Mouse (Mus musculus) cerebellum, adult (tissue): ENCODE results near the gene Grm3.

Experiments used
- ATAC-seq: cut with Nextera tagmentation; 2 replicates; pipeline ENCODE4 v1.9.2; 2017; ENCODE audit warnings: mild to moderate bottlenecking, moderate library complexity, mixed read lengths; ENCODE audit not compliant: insufficient number of reproducible peaks, low FRiP score, low TSS enrichment

Grm3 gene

DNA sequence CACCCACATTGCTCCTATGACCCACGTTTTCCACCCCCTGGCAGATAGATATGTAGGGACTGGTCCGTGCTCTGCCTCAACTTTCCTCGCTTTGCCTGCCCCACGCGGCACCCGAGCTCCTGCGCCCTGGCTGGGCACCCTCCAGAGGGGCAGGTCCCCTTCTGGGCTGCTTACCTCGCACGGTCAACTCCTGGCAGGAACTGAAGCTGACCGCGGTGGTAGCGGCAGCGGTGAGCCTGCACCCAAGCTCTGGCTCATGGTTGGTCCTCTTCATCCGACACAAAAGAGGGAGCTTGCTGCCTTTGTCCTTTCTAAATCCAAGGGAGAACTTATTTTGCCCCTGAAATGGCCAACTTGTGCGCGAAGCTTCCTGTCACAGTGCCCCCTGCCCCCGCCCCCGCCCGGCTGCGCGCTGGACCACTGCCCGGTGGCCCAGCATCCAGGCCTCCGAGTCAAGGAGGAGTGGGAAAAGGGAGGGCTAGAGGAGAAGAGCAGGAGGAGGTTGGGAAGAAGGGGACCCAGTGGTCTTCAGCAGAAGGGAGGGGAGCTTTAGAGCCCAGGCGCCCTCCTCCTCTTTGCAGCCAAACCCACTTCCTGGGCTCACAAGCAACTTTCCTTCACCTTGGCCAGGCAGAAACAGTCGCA is at the start of gene Grm3:
TSS of gene Grm3 (minus strand) at position 215 of the 645 bp plus-strand sequence.
- peak; percentile 38 for ATAC-seq

DNA sequence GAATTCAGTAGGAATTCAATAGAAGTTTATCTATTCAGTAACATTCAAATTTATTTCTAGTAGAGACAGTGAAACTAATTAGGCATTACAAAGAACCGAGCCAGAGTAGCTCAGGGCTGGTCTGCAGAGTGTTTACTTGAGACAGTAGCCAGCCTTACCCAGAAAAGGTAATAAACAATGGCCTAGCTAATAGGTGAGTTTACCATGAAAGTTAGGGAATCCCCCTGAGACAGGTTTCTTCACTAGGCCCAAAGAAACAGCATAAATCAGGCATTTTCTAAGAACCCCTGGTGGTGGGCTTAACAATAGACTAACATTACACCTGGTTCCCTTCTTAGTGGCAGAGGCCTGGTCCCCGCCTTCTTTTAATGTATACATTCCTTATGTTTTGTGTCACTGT is 30.8 kb upstream of the Grm3 start:
- ATAC-seq: no peak

DNA sequence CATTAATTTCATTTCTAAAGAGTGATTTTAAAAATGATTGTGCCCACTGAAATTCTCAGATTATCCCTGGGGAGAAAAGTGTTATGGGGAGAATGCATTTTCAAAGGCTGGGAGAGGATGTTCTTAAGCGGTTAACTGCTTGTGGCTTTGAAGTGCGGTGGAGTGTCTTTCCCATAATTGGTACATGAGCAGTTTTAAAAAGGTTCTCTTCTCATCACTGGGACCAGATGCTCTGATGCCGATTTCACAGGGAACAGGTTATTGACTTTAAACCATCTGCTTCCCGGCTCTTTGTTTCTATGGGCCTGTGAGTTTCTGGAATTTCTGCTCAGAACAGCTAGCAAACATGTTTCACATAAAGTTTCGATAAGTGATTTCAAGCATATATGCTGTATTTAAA is 23.2 kb upstream of the Grm3 start:
- no peak for ATAC-seq

- ATAC-seq: no peak
Measured at GRCm38 (mm10) chr5:9744120-9744519, 19.1 kb upstream of the Grm3 start.

DNA sequence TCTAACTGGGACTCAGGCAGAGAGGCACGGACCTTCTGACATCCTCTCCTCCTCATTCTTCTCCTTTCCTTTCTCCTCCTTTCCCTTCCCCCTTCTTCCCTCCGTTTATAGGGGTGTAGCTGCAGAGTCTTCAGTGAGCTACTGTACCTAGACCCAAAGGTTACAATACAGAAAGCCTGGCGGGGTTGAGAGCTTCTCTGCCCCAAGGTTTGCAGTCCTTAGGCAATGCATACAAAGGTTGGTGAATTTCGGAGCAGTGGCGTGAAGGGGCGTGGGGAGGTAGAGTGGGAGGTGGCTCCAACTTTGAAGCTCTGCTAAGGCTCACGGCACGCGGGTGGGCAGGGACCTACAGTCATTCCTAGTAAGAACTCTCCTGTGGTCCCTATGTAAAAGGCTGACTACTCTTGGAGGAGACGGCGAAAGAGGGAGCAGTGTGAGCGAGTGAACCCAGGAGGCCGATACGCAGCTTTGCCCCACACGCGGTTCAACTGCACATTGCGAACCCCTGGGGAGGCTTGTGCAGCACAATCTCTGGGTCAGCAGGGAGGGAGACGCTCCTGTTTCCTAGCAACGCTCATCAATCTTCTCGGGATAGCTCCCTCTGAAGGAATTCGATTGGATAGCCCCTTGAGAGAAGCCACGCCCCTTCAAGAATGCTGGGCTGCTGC is 765 bp upstream of the Grm3 start:
- peak; percentile 73 for ATAC-seq

GRCm38 (mm10) chr5:9724287-9724955 is 549 bp downstream of the Grm3 start:
- ATAC-seq: 0 out of 2 replicates have a peak, but pooled peaks have one; percentile 19

DNA sequence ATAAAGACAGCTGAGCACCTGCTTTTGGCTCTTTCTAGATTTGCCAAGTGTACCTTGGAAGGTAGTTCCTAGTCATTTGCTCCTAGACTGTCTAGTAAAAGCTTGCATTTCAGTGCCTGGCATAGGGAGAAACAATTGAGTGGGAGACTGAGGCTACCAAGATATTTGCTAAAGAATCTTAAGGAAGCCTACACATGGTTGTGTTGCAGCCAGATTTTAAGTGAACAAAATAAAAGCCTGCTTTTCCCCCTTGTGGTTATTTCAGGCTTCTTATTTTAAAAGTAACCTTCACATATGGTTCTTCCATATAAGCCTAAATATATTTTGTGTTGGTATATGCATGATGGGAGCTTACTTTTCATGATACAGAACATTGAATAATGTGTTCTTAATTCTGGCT is 3.8 kb downstream of the Grm3 start:
- no peak for ATAC-seq

GRCm38 (mm10) chr5:9716295-9716694 is 8.7 kb downstream of the Grm3 start:
- no peak for ATAC-seq

DNA sequence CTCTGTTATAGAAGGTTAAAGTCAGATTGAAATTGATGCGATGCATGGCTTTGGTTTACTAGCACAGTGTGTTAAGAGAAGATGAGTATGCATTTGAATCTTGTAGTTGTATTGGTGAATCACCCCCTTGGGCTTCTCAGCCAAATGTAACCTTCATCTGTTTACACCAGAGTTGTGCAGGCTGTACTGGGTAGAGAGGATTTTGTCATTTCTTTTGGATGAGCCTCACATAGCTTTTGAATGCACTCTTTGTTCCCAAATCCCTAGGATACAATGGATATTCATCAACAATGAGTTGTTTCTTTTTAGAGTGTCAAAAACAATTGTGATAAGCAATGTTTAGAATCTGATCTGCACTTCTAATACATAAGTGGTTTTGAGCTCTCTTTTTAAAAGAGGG is 17.9 kb downstream of the Grm3 start:
- no peak for ATAC-seq

DNA sequence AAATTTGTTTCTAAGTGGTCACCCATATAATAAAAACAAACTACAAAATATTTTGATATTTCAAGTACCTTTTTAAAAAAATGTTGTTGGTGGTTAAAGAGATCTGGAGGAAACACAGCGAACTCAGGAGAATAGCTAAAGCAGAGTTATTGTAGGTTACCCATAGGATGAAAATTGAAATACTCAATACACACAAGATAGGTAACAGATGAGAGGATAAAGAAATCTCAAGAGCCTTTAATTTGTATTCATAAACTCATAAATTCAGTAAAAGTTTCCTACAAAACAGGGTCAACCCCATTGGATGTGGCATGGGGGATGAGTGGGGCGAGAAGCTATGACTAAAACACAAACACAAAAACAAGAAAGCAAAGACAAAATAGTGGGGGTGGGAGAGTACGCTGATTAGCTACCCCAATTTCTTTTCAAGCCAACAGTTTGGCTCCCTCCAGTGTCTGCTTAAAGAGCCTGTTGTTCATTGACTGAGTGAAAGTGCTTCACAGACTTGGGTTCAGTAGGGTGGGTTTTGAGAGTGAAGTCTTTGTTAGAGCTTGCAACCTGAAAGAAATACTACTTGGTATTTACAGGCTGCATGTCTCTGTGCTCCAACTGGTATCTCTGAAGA is 21.5 kb downstream of the Grm3 start:
- no peak for ATAC-seq

- ATAC-seq: no peak
Measured at GRCm38 (mm10) chr5:9702656-9703384, 22.1 kb downstream of the Grm3 start.

GRCm38 (mm10) chr5:9692333-9692732 is 32.6 kb downstream of the Grm3 start:
- ATAC-seq: no peak

- no peak for ATAC-seq
Measured at GRCm38 (mm10) chr5:9690599-9691242, 34.2 kb downstream of the Grm3 start.

GRCm38 (mm10) chr5:9690192-9690591 is 34.8 kb downstream of the Grm3 start:
- no peak for ATAC-seq

DNA sequence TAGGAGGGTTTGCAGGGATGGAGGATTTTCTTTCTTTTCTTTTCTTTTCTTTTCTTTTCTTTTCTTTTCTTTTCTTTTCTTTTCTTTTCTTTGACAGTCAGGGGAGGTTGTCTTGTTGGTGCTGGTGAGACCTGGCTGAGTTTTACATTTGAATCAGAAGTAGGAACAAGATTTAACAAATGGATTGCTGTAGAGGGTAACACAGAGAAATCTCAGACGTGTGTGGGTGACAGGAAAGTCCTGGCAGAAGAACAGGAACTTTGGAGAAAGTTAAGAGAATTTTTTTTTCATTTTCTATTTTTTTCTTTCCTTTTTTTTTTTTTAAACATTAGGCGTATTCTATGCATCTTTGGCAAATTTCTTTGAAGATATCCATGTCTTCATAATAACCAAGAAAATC is 41.8 kb downstream of the Grm3 start:
- ATAC-seq: no peak

DNA sequence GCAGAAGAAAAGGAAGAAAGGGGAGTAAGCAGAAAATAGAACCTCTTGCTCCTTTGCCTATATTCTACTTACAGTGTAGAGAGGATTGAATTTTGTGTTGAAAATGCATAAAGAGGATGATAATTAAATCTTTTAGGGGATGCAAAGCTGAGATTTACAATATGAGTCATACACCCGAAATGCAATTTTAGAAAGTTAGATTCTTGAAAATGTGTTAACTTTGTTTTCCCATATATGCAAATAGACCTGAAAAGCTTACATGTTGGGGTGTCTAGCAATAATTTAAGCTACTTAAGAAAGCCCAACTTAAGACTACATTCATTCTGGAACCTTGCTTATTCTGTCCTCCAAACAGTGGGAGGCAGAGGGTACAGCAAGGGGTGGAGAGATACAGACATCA is 56.0 kb downstream of the Grm3 start:
- ATAC-seq: no peak

DNA sequence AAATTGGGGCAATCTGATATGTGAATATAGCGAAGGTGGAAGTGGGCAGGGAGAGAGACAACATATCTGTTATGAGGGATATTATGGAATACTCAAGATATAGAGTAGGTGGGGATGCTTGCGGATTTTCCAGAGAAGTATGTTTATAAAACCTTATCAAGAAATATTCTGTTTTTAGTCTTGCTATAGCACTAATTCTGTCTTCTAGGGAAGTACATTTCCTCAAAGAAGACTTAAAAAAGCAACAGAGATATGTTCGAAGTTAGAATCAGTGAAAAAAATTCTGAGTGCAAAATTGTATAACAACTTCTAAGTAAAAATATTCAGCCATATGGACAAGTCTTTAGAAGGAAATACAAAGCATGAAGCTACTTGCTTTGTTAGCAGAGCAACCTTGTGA is 61.6 kb downstream of the Grm3 start:
- no peak for ATAC-seq

DNA sequence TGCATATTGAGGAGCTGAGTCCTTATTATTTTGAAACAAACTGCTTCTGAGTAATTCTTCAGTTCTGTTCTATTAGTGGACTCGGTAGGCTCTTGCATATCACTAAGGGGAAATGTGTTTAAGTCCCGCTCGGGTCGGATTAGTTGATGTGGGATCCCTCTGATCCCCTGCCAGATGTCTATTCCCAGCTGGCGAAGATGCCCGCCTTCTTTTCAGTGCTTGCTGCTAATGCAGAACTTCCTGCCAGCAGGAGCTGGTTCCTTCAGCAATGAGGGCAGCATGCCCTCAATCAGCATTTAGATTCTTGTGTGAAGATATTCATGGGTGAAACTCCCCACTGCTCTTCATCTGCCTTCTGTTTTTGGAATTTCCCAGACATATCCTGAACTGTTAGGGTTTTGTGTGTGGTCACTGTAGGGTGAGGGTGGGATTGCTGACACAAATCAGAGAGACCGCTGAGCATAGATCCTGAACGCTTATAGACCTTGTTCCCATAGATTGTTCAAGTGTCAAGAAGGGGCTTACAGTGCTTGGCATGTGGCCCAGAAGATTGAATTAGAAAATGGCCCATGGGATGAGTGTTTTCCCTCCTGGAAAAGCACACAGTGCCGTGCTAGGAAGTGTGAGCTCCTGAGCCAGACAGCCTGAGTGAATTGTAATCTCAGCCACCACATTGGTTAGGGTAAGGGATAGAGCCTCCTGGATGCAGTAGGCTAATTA is 62.9 kb downstream of the Grm3 start:
- no peak for ATAC-seq

GRCm38 (mm10) chr5:9638612-9639011 is 86.4 kb downstream of the Grm3 start:
- ATAC-seq: no peak
